12 mouse cellular contexts compared by ENCODE assay signal in genomic region chr2:167805629-167806304, GRCm38 (mm10).
A peak's percentile ranks its signal among the peaks of the same experiment; 100 is the strongest.
DNase-seq lines count a peak whose midpoint lies in the region; ATAC-seq and TF ChIP-seq lines count a peak whose summit lies in the region.
"Had no signal": no experiment of that assay in that cellular context is flagged by ENCODE, and none has a peak within 500 bp of the region (broad histone marks: within the 10 kb centered on the region; RNA-seq: fewer than 3 reads in every experiment).

No protein-coding gene starts in this region.

- no peak overlapping the region for H3K4me3 ChIP-seq in liver, adult 2 months (ENCODE audit: insufficient read depth, low read depth, low read length)
- H3K4me3 ChIP-seq in liver, embryonic 13.5 days (replicated peaks) = no peak overlapping the region
- no peak overlapping the region for H3K4me3 ChIP-seq in stomach, embryonic 15.5 days (replicated peaks)
- no peak overlapping the region for H3K4me3 ChIP-seq in hindbrain, embryonic 12.5 days
- H3K4me3 ChIP-seq: forebrain, embryonic 10.5 days; neural tube, embryonic 13.5 days had no signal

- peak overlapping the region; percentile 30 for H3K4me2 ChIP-seq in liver, embryonic 13.5 days
- peak overlapping the region; percentile 27; the same call in 1 of the 2 replicates for H3K4me2 ChIP-seq in stomach, embryonic 15.5 days
- H3K4me2 ChIP-seq in hindbrain, embryonic 12.5 days (replicated peaks) = no peak overlapping the region
- H3K4me2 ChIP-seq: neural tube, embryonic 13.5 days had no signal

- peak; percentile 95 for DNase-seq in liver, adult 2 months (ENCODE audit: extremely low read depth, low read depth, low spot score)
- DNase-seq in liver = no peak
- no peak for DNase-seq in liver, embryonic 13.5 days
- no peak for DNase-seq in ovary, postnatal 36 days (ENCODE audit: low spot score)
- DNase-seq in cerebellum, postnatal 14 days = no peak
- DNase-seq: adrenal gland, postnatal 36 days had no signal

- WGBS in liver, adult 2 months = 33% methylated on average over 15 of the region's 15 CpGs
- 31% methylated on average over 15 of the region's 15 CpGs for whole genome bisulfite sequencing in liver, embryonic 13.5 days (ENCODE audit: insufficient replicate concordance)
- WGBS in stomach, embryonic 15.5 days = 73% methylated on average over 15 of the region's 15 CpGs
- 83% methylated on average over 15 of the region's 15 CpGs for WGBS in hindbrain, embryonic 12.5 days

- peak overlapping the region; percentile 21 for H3K9ac ChIP-seq in liver, adult 2 months (ENCODE audit: low read depth, low read length)
- H3K9ac ChIP-seq in liver, embryonic 13.5 days = peak overlapping the region; percentile 26; the same call in 1 of the 2 replicates
- H3K9ac ChIP-seq in stomach, embryonic 15.5 days = no peak overlapping the region
- no peak overlapping the region for H3K9ac ChIP-seq in hindbrain, embryonic 12.5 days
- H3K9ac ChIP-seq: neural tube, embryonic 13.5 days had no signal

- no peaks in the 10 kb centered on the region for H3K79me2 ChIP-seq in liver, adult 2 months (ENCODE audit: control insufficient read depth, insufficient read depth, low read length)

- TF ChIP-seq CTCF in liver, adult 2 months (IDR thresholded peaks at IDR 0.05; ENCODE audit: low read depth, low read length) = no peak

- H3K27me3 ChIP-seq in liver, adult 2 months (ENCODE audit: control insufficient read depth, insufficient read depth, low read length) = no peaks in the 10 kb centered on the region
- H3K27me3 ChIP-seq in liver, embryonic 13.5 days = no peaks in the 10 kb centered on the region
- no peaks in the 10 kb centered on the region for H3K27me3 ChIP-seq in stomach, embryonic 15.5 days (replicated peaks)
- H3K27me3 ChIP-seq in hindbrain, embryonic 12.5 days = 0 out of 2 replicates have a peak, but pooled peaks cover 6% of the 10 kb centered on the region
- H3K27me3 ChIP-seq: neural tube, embryonic 13.5 days had no signal

- H3K4me1 ChIP-seq in liver, adult 2 months (ENCODE audit: control insufficient read depth, insufficient read depth, low read length) = peaks cover 35% of the 10 kb centered on the region
- H3K4me1 ChIP-seq in liver, embryonic 13.5 days (replicated peaks) = peaks cover 45% of the 10 kb centered on the region
- peaks cover 17% of the 10 kb centered on the region for H3K4me1 ChIP-seq in stomach, embryonic 15.5 days
- no peaks in the 10 kb centered on the region for H3K4me1 ChIP-seq in hindbrain, embryonic 12.5 days
- H3K4me1 ChIP-seq: neural tube, embryonic 13.5 days had no signal

- no peaks in the 10 kb centered on the region for H3K9me3 ChIP-seq in liver, embryonic 13.5 days (replicated peaks)
- no peaks in the 10 kb centered on the region for H3K9me3 ChIP-seq in stomach, embryonic 15.5 days
- no peaks in the 10 kb centered on the region for H3K9me3 ChIP-seq in hindbrain, embryonic 12.5 days (replicated peaks)
- H3K9me3 ChIP-seq: forebrain, embryonic 10.5 days; neural tube, embryonic 13.5 days had no signal

- peak; percentile 79 for ATAC-seq in inflammation-experienced regulatory T-cells, adult 6 months
- peak; percentile 27 for ATAC-seq in liver, embryonic 13.5 days (ENCODE audit: low read depth)
- no peak for ATAC-seq in stomach, embryonic 15.5 days (ENCODE audit: insufficient read depth, low FRiP score, low read depth)
- no peak for ATAC-seq in hindbrain, embryonic 12.5 days (ENCODE audit: low FRiP score)
- ATAC-seq: lung, postnatal 0 days had no signal

- TF ChIP-seq POLR2A in liver, adult 2 months (IDR thresholded peaks at IDR 0.05; ENCODE audit: extremely low read depth, insufficient read depth, low read length) = no peak

- H3K36me3 ChIP-seq in liver, adult 2 months (ENCODE audit: control insufficient read depth, insufficient read depth, low read length) = no peaks in the 10 kb centered on the region
- no peaks in the 10 kb centered on the region for H3K36me3 ChIP-seq in liver, embryonic 13.5 days
- no peaks in the 10 kb centered on the region for H3K36me3 ChIP-seq in stomach, embryonic 15.5 days
- H3K36me3 ChIP-seq in hindbrain, embryonic 12.5 days = no peaks in the 10 kb centered on the region
- H3K36me3 ChIP-seq: forebrain, embryonic 10.5 days; neural tube, embryonic 13.5 days had no signal

- peak overlapping the region; percentile 92 for H3K27ac ChIP-seq in liver, adult 2 months (replicated peaks; ENCODE audit: insufficient read depth, low read depth, low read length)
- H3K27ac ChIP-seq in liver, embryonic 13.5 days = peak overlapping the region; percentile 76
- peak overlapping the region; percentile 72; the same call in 1 of the 2 replicates for H3K27ac ChIP-seq in stomach, embryonic 15.5 days
- no peak overlapping the region for H3K27ac ChIP-seq in hindbrain, embryonic 12.5 days
- H3K27ac ChIP-seq: forebrain, embryonic 10.5 days; neural tube, embryonic 13.5 days had no signal

Comparison
In these comparisons a context has a peak if more than half of its experiments do, and no peak if none do; other contexts are left out.
1. H3K9ac ChIP-seq: peak in liver, adult 2 months (single experiment) and liver, embryonic 13.5 days (single experiment); none in stomach, embryonic 15.5 days (single experiment) and hindbrain, embryonic 12.5 days (single experiment).
2. ATAC-seq: peak in inflammation-experienced regulatory T-cells, adult 6 months (single experiment) and liver, embryonic 13.5 days (single experiment); none in stomach, embryonic 15.5 days (single experiment) and hindbrain, embryonic 12.5 days (single experiment).